Mouse (Mus musculus): ENCODE results near the gene Dst. TPM values are rescaled to one million over a fixed set of nuclear protein-coding genes. Genes with fewer than 3 reads are reported as not detected.

The Dst gene
- total and polyA plus RNA-seq, 3 experiments, result 66.7 to 404 (median 334) TPM

DNA sequence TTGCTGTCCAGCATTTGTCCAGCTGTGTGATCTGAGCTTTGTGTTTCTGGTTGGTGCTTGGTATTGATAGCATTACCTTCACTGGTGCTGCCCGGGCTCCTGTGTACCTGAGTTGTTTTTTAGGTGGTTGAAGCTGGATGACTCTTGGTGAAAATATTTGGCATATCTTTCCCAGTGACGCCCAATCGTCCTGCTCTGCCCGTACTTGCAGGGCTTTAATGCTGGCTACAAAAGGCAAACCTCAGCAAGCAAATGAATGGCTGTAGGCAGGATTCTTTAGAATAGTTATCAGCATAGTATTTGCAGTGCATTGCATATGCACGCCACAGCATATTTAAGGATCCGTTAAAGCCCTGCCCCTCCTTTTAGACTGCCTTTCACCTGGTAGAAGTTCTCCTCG lies 251.9 kb downstream of the Dst start:
- no peak for TF ChIP-seq POLR2A (IDR thresholded peaks at IDR 0.05; ENCODE audit: insufficient read depth, low read depth, low read length)
- TF ChIP-seq CTCF (IDR thresholded peaks at IDR 0.05), result no peak
- TF ChIP-seq EP300 (IDR thresholded peaks at IDR 0.05; ENCODE audit: insufficient read depth, low read depth, low read length), result no peak
- Histone ChIP-seq H3K4me3 (no peak overlapping the region), H3K36me3 (ENCODE audit: control insufficient read depth, insufficient read depth, low read length) (peaks cover 3% of the 10 kb centered on the region), H3K27me3 (ENCODE audit: control insufficient read depth, insufficient read depth, low read length) (no peaks in the 10 kb centered on the region), H3K79me2 (replicated peaks; ENCODE audit: control insufficient read depth, insufficient read depth, low read length) (no peaks in the 10 kb centered on the region), H3K4me1 (ENCODE audit: control insufficient read depth, insufficient read depth, low read length) (no peaks in the 10 kb centered on the region), H3K9ac (ENCODE audit: low read depth, low read length) (no peak overlapping the region), H3K27ac (no peak overlapping the region)
- 78% methylated on average over 7 of the region's 7 CpGs for WGBS
- no peak for DNase-seq
- intact Hi-C loops (cut with DNase I), result loop anchor here (10.0 kb wide), 1 partner anchor 265 kb away; no protein-coding TSS in a partner anchor

- H3K36me3 ChIP-seq (ENCODE audit: control insufficient read depth, insufficient read depth, low read length), result peaks cover 22% of the 10 kb centered on the region
- intact Hi-C loops (cut with DNase I), result loop anchor here (1.0 to 10.0 kb wide), 3 partner anchors 47 to 270 kb away; no protein-coding TSS in a partner anchor
Measured at GRCm38 (mm10) chr1:34164616-34165295, 256.7 kb downstream of the Dst start.

DNA sequence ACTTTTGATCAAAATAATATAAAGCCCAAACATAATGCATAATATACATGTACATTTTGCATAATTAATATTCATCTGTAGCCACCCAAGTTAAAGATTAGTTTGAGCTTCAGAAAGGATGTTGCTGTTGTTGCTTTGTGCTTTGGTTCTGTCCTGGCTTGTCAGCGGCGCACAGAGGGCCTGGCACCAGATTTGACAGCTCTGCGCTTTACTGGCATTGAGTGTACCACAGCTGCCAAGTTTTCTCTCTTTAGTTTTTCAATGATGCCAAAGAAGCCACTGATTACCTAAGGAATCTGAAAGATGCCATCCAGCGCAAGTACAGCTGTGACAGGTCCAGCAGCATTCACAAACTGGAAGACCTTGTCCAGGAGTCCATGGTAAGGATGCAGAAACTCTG lies 257.9 kb downstream of the Dst start:
- Histone ChIP-seq H3K4me1 (ENCODE audit: control insufficient read depth, insufficient read depth, low read length) (peaks cover 8% of the 10 kb centered on the region), H3K9ac (ENCODE audit: low read depth, low read length) (no peak overlapping the region), H3K27ac (no peak overlapping the region), H3K4me3 (no peak overlapping the region), H3K79me2 (replicated peaks; ENCODE audit: control insufficient read depth, insufficient read depth, low read length) (no peaks in the 10 kb centered on the region), H3K27me3 (ENCODE audit: control insufficient read depth, insufficient read depth, low read length) (no peaks in the 10 kb centered on the region), H3K36me3 (ENCODE audit: control insufficient read depth, insufficient read depth, low read length) (peaks cover 24% of the 10 kb centered on the region)
- TF ChIP-seq POLR2A (IDR thresholded peaks at IDR 0.05; ENCODE audit: insufficient read depth, low read depth, low read length), result no peak
- no peak for TF ChIP-seq CTCF (IDR thresholded peaks at IDR 0.05)
- no peak for TF ChIP-seq EP300 (IDR thresholded peaks at IDR 0.05; ENCODE audit: insufficient read depth, low read depth, low read length)
- 73% methylated on average over 4 of the region's 4 CpGs for WGBS
- peak in 1 of 2 experiments; percentile 36 for DNase-seq
- intact Hi-C loops (cut with DNase I), result loop anchor here (1.0 to 10.0 kb wide), 2 partner anchors 162 to 271 kb away; no protein-coding TSS in a partner anchor

More at GRCm38 (mm10) chr1:34164616-34165295, 256.7 kb downstream of the Dst start:
- Histone ChIP-seq H3K4me1 (ENCODE audit: control insufficient read depth, insufficient read depth, low read length) (peaks cover 8% of the 10 kb centered on the region), H3K79me2 (replicated peaks; ENCODE audit: control insufficient read depth, insufficient read depth, low read length) (no peaks in the 10 kb centered on the region), H3K4me3 (no peak overlapping the region), H3K27me3 (ENCODE audit: control insufficient read depth, insufficient read depth, low read length) (no peaks in the 10 kb centered on the region), H3K9ac (ENCODE audit: low read depth, low read length) (no peak overlapping the region), H3K27ac (no peak overlapping the region)
- 68% methylated on average over 14 of the region's 14 CpGs for WGBS
- TF ChIP-seq EP300 (IDR thresholded peaks at IDR 0.05; ENCODE audit: insufficient read depth, low read depth, low read length), result peak; percentile 93
- TF ChIP-seq POLR2A (IDR thresholded peaks at IDR 0.05; ENCODE audit: insufficient read depth, low read depth, low read length), result no peak
- peak; percentile 95 for TF ChIP-seq CTCF (IDR thresholded peaks at IDR 0.05)
- DNase-seq, result peak; percentile 76 to 88

- Histone ChIP-seq H3K36me3 (ENCODE audit: control insufficient read depth, insufficient read depth, low read length) (peaks cover 24% of the 10 kb centered on the region), H3K27ac (peak overlapping the region; percentile 58), H3K79me2 (replicated peaks; ENCODE audit: control insufficient read depth, insufficient read depth, low read length) (no peaks in the 10 kb centered on the region), H3K9ac (ENCODE audit: low read depth, low read length) (no peak overlapping the region), H3K4me3 (no peak overlapping the region), H3K4me1 (ENCODE audit: control insufficient read depth, insufficient read depth, low read length) (peaks cover 8% of the 10 kb centered on the region), H3K27me3 (ENCODE audit: control insufficient read depth, insufficient read depth, low read length) (no peaks in the 10 kb centered on the region)
- WGBS, result 17% methylated on average over 19 of the region's 19 CpGs
- intact Hi-C loops (cut with DNase I), result loop anchor here (10.0 kb wide), 1 partner anchor 273 kb away; no protein-coding TSS in a partner anchor
- DNase-seq, result peak; percentile 64 to 75
- TF ChIP-seq CTCF (IDR thresholded peaks at IDR 0.05), result no peak
- TF ChIP-seq EP300 (IDR thresholded peaks at IDR 0.05; ENCODE audit: insufficient read depth, low read depth, low read length), result no peak
- TF ChIP-seq POLR2A (IDR thresholded peaks at IDR 0.05; ENCODE audit: insufficient read depth, low read depth, low read length), result no peak
Measured at GRCm38 (mm10) chr1:34167151-34168057, 259.4 kb downstream of the Dst start.

- no peak for DNase-seq
- no peak overlapping the region for H3K9ac ChIP-seq (ENCODE audit: low read depth, low read length)
- TF ChIP-seq POLR2A (IDR thresholded peaks at IDR 0.05; ENCODE audit: insufficient read depth, low read depth, low read length) (no peak), CTCF (IDR thresholded peaks at IDR 0.05) (no peak), EP300 (IDR thresholded peaks at IDR 0.05; ENCODE audit: insufficient read depth, low read depth, low read length) (no peak)
- H3K79me2 ChIP-seq (replicated peaks; ENCODE audit: control insufficient read depth, insufficient read depth, low read length), result no peaks in the 10 kb centered on the region
- peaks cover 24% of the 10 kb centered on the region for H3K36me3 ChIP-seq (ENCODE audit: control insufficient read depth, insufficient read depth, low read length)
- peaks cover 8% of the 10 kb centered on the region for H3K4me1 ChIP-seq (ENCODE audit: control insufficient read depth, insufficient read depth, low read length)
- no peaks in the 10 kb centered on the region for H3K27me3 ChIP-seq (ENCODE audit: control insufficient read depth, insufficient read depth, low read length)
- no peak overlapping the region for H3K27ac ChIP-seq
- no peak overlapping the region for H3K4me3 ChIP-seq
- WGBS, result 97% methylated on average over 12 of the region's 12 CpGs
- intact Hi-C loops (cut with DNase I), result loop anchor here (10.0 kb wide), 1 partner anchor 274 kb away; no protein-coding TSS in a partner anchor
Measured at GRCm38 (mm10) chr1:34169086-34169485, 261.1 kb downstream of the Dst start.
